Mouse (Mus musculus): ENCODE measurements around the gene Wnt11.

DNA sequence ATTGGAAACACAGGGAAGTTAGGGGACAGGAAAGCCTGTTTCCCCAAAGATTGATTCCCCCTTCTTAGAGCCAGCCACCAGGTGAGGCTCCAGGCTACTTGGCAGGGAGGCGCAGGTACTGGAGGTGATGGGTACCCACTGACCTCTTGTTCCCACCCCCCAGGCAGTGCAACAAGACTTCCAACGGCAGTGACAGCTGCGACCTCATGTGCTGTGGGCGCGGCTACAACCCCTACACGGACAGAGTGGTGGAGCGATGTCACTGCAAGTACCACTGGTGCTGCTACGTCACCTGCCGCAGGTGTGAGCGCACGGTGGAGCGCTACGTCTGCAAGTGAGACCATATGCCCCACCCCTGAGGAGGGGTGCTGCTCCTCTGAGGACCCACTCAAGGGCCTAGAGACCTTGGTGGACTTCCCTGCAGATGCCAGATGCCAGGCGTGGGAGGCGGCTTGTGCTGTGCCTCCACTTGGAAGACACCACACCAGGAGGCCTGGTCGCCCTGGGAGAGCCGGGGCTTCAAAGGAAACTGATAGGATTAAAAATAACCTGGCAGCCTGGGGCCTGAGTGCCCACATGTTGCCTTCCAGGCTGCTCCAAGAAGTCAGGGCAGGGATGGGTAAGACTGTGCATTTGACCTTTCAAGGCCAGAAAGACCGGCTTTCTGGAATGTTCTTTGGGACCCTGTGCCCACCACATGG is 18.2 kb downstream of the Wnt11 start:
- TF ChIP-seq CTCF (IDR thresholded peaks at IDR 0.05; ENCODE audit: control insufficient read depth, insufficient read depth, low read length) (no peak), POLR2A (IDR thresholded peaks at IDR 0.05; ENCODE audit: borderline replicate concordance, control insufficient read depth, low read depth, low read length) (no peak)

All from bone marrow, adult 2 months (tissue).